Mouse (Mus musculus): ENCODE measurements around the gene Polg2. TPM values are rescaled to one million over a fixed set of nuclear protein-coding genes. Genes with fewer than 3 reads are reported as not detected.

Gene Polg2
- polyA plus RNA-seq (2015; fragmentation: Nextera tagmentation; extraction: Ambion mirVana): 12.9 and 13.3 TPM in 2 replicates

DNA sequence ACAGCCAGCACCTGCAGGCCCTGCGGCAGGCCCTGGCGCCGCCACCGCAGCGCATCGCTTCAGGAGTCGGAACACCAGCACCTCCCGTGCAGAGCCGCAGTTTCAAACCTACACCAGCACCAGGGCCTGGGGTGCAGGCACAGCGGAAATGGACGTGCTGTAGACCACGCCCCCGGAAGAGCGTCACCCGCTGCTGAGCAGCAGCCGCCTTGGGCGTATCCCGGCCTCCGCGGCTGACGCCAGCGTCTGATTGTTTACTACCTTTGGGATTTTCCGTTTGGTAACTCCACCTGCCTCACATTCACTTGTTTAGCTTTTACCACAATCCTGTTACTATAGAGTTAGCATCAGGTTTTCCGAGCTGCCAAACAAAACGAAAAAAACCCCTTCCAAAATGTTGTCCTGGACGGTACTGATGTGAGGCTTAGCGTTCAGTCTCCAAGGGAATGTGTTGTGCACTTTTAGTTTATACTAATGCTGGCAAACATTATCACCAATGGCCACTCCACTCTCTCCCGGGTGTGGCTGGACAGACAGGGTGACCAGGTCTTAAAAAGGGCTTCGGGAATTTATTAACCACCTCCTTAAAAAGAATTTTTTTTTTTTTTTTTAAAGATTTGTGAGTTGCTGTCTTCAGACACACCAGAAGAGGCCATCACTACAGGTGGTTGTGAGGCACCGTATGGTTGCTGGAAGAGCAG, at the start of gene Polg2:
Polg2 (minus strand) TSS at position 150 of the 701 bp plus-strand sequence.
- under 1% methylated on average over 30 of the region's 30 CpGs for WGBS
- Histone ChIP-seq H3K9ac (ENCODE audit: low read depth, low read length) (peak within 1 kb of the TSS; percentile 73), H3K9me3 (ENCODE audit: control insufficient read depth) (no peaks in the 10 kb centered on the region), H3K4me1 (replicated peaks; ENCODE audit: control insufficient read depth, insufficient read depth, low read length) (no peaks in the 10 kb centered on the region), H3K4me2 (replicated peaks; ENCODE audit: low read depth) (peak within 1 kb of the TSS; percentile 77), H3K27ac (ENCODE audit: low read depth, low read length) (peak within 1 kb of the TSS; percentile 90), H3K27me3 (replicated peaks; ENCODE audit: control insufficient read depth, insufficient read depth, low read length) (no peaks in the 10 kb centered on the region), H3K4me3 (ENCODE audit: low read depth, low read length) (peak within 1 kb of the TSS; percentile 55), H3K36me3 (ENCODE audit: control insufficient read depth, insufficient read depth) (peaks cover 48% of the 10 kb centered on the region)
- no peak for TF ChIP-seq CTCF (IDR thresholded peaks at IDR 0.05; ENCODE audit: low read depth)
- ATAC-seq: peak; percentile 92

DNA sequence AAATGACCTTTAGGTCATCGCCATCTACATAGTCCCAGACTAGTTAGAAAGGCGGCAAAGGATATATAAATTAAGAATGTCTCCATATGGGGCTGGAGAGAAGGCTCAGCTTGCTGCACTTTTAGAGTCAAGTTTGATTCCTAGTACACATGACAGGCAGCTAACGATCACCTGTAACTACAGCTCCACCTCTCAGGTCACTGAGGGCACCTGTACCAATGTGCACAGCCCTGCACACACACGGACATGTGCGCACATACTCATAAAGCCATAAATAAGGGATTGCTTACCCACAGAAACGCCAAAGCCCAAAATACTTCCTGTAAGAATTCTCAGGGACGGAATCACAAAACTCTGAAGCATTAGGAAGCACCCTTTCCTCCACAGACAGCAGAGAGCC, 48.7 kb upstream of the Polg2 start:
- H3K9me3 ChIP-seq (ENCODE audit: control insufficient read depth): no peaks in the 10 kb centered on the region
- peak; percentile 70 for ATAC-seq
- no peak for TF ChIP-seq CTCF (IDR thresholded peaks at IDR 0.05; ENCODE audit: low read depth)
- no peak overlapping the region; the same call in none of the 2 replicates for H3K27ac ChIP-seq (ENCODE audit: low read depth, low read length)
- 56% methylated on average over 7 of the region's 7 CpGs for WGBS
- no peak overlapping the region for H3K4me2 ChIP-seq (replicated peaks; ENCODE audit: low read depth)
- H3K27me3 ChIP-seq (replicated peaks; ENCODE audit: control insufficient read depth, insufficient read depth, low read length): no peaks in the 10 kb centered on the region
- peaks cover 52% of the 10 kb centered on the region for H3K36me3 ChIP-seq (ENCODE audit: control insufficient read depth, insufficient read depth)
- H3K4me3 ChIP-seq (ENCODE audit: low read depth, low read length): no peak overlapping the region
- H3K9ac ChIP-seq (ENCODE audit: low read depth, low read length): no peak overlapping the region
- H3K4me1 ChIP-seq (replicated peaks; ENCODE audit: control insufficient read depth, insufficient read depth, low read length): no peaks in the 10 kb centered on the region

DNA sequence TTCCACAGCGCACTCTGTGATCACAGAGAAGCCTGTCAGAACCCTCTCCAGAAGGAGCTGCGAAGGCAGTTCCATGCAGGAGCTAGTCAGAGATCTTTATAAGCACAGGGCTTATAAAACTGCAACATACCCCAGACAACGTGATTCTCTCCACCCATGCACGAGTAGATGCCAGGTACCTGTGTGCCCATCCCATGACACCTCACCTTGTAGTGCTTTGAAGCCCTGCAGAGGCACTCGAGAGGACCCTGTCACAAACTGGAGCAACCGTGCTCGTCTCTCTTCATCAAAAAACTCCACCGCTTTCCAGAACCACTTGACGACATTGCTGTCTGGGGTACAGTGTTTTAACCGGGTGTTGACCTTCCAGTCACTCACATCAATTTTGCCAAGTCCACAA, 45.1 kb upstream of the Polg2 start:
- no peak for ATAC-seq
- Histone ChIP-seq H3K9me3 (ENCODE audit: control insufficient read depth) (no peaks in the 10 kb centered on the region), H3K4me1 (replicated peaks; ENCODE audit: control insufficient read depth, insufficient read depth, low read length) (no peaks in the 10 kb centered on the region), H3K36me3 (ENCODE audit: control insufficient read depth, insufficient read depth) (peaks cover 52% of the 10 kb centered on the region), H3K4me2 (replicated peaks; ENCODE audit: low read depth) (no peak overlapping the region), H3K4me3 (ENCODE audit: low read depth, low read length) (no peak overlapping the region), H3K9ac (ENCODE audit: low read depth, low read length) (no peak overlapping the region), H3K27ac (ENCODE audit: low read depth, low read length) (no peak overlapping the region), H3K27me3 (replicated peaks; ENCODE audit: control insufficient read depth, insufficient read depth, low read length) (no peaks in the 10 kb centered on the region)
- 90% methylated on average over 10 of the region's 10 CpGs for WGBS
- no peak for TF ChIP-seq CTCF (IDR thresholded peaks at IDR 0.05; ENCODE audit: low read depth)

DNA sequence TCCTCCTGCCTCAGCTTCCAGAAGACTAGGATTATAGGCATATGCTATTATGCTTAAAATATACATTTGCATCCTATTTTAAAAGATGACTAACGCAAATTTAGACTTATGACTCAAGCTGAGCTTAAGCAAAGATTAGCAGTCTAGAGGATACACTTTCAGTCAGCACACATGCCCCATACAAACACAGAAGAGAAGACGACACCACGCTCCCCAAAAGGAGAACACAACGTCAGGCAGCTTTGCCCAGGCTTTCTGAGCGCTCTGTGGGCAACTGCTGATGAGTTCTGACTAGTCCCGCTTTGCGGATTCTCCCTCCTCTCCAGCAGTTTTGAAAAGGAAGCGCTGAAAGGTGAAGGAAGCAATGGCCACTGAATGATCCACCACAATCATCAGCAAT, 44.4 kb upstream of the Polg2 start:
- H3K9me3 ChIP-seq (ENCODE audit: control insufficient read depth): no peaks in the 10 kb centered on the region
- no peak overlapping the region for H3K9ac ChIP-seq (ENCODE audit: low read depth, low read length)
- H3K4me2 ChIP-seq (replicated peaks; ENCODE audit: low read depth): no peak overlapping the region
- H3K4me3 ChIP-seq (ENCODE audit: low read depth, low read length): no peak overlapping the region
- no peak overlapping the region for H3K27ac ChIP-seq (ENCODE audit: low read depth, low read length)
- TF ChIP-seq CTCF (IDR thresholded peaks at IDR 0.05; ENCODE audit: low read depth): no peak
- no peak for ATAC-seq
- peaks cover 57% of the 10 kb centered on the region for H3K36me3 ChIP-seq (ENCODE audit: control insufficient read depth, insufficient read depth)
- 92% methylated on average over 8 of the region's 8 CpGs for WGBS
- H3K27me3 ChIP-seq (replicated peaks; ENCODE audit: control insufficient read depth, insufficient read depth, low read length): no peaks in the 10 kb centered on the region
- H3K4me1 ChIP-seq (replicated peaks; ENCODE audit: control insufficient read depth, insufficient read depth, low read length): no peaks in the 10 kb centered on the region

DNA sequence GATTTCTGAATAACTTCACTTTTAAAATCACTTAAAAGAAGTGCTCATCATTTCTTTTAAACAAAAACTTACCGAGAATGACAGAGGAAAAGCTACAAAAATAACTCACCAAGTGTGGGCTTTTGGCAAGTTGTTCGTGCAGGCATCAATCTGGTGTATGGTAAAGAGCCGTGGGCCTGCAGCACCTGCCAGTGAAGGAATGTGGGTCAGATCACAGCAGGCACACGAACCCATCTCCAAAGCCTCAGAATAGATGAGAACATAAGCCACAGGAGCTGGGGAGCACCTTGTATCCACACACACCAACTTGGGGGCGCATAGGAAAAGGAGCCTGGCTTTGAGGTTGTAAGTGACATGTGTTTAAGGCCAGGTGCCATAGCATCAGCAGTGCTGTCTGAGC, 43.6 kb upstream of the Polg2 start:
- no peak overlapping the region for H3K9ac ChIP-seq (ENCODE audit: low read depth, low read length)
- ATAC-seq: no peak
- H3K4me1 ChIP-seq (replicated peaks; ENCODE audit: control insufficient read depth, insufficient read depth, low read length): no peaks in the 10 kb centered on the region
- no peak overlapping the region for H3K4me2 ChIP-seq (replicated peaks; ENCODE audit: low read depth)
- 86% methylated on average over 5 of the region's 5 CpGs for WGBS
- no peak overlapping the region for H3K4me3 ChIP-seq (ENCODE audit: low read depth, low read length)
- no peak for TF ChIP-seq CTCF (IDR thresholded peaks at IDR 0.05; ENCODE audit: low read depth)
- peaks cover 63% of the 10 kb centered on the region for H3K36me3 ChIP-seq (ENCODE audit: control insufficient read depth, insufficient read depth)
- no peaks in the 10 kb centered on the region for H3K27me3 ChIP-seq (replicated peaks; ENCODE audit: control insufficient read depth, insufficient read depth, low read length)
- no peaks in the 10 kb centered on the region for H3K9me3 ChIP-seq (ENCODE audit: control insufficient read depth)
- no peak overlapping the region for H3K27ac ChIP-seq (ENCODE audit: low read depth, low read length)

DNA sequence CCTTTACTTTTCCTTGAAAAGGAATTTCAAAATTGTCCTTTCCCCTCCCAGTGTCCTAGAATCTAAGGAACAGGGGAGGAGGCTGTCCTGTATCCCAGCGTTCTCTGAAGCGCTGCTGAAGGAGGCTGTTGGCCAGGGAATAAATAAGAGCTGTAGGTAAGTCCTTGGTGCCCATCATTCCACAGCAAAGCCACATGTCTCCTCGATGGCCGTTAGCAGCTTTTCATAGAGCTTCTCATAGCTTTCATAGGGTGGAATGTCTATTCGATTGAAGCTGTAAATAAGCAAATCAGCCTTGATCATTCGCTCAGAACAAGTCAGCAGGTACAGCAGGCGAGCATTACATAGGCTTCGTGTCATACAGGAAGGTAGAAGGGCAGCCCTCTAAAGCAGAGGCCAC, 43.2 kb upstream of the Polg2 start:
- Histone ChIP-seq H3K4me1 (replicated peaks; ENCODE audit: control insufficient read depth, insufficient read depth, low read length) (no peaks in the 10 kb centered on the region), H3K27ac (ENCODE audit: low read depth, low read length) (no peak overlapping the region), H3K9me3 (ENCODE audit: control insufficient read depth) (no peaks in the 10 kb centered on the region), H3K9ac (ENCODE audit: low read depth, low read length) (no peak overlapping the region), H3K27me3 (replicated peaks; ENCODE audit: control insufficient read depth, insufficient read depth, low read length) (no peaks in the 10 kb centered on the region), H3K4me2 (replicated peaks; ENCODE audit: low read depth) (no peak overlapping the region), H3K36me3 (ENCODE audit: control insufficient read depth, insufficient read depth) (peaks cover 61% of the 10 kb centered on the region), H3K4me3 (ENCODE audit: low read depth, low read length) (no peak overlapping the region)
- no peak for TF ChIP-seq CTCF (IDR thresholded peaks at IDR 0.05; ENCODE audit: low read depth)
- WGBS: 88% methylated on average over 8 of the region's 8 CpGs
- no peak for ATAC-seq
